Mouse (Mus musculus) hindbrain, postnatal 0 days (tissue): ENCODE data around the gene Pde4d. TPM values are rescaled to one million over a fixed set of nuclear protein-coding genes. Genes with fewer than 3 reads are reported as not detected.

Experiments
- ATAC-seq: fragments of 200-750 bp; cut with Nextera tagmentation; 2 replicates; pipeline ENCODE4 v1.8.0; 2017; ENCODE audit warnings: mild to moderate bottlenecking, moderate TSS enrichment, moderate library complexity
- DNase-seq: peaks from one replicate; pipeline ENCODE4 v3.0.0-alpha.2; 2015; ENCODE audit warnings: low spot score
- H3K27ac ChIP-seq: fragments of 300-500 bp; sonication (generic); 2 replicates; pipeline ENCODE4 v1.5.1; 2014; ENCODE audit warnings: mild to moderate bottlenecking
- H3K27me3 ChIP-seq: fragments of 300-500 bp; sonication (generic); 2 replicates; pipeline ENCODE4 v1.6.1; 2014; ENCODE audit warnings: low read length, mixed read lengths; ENCODE audit not compliant: insufficient read depth
- H3K36me3 ChIP-seq: fragments of 300-500 bp; sonication (generic); 2 replicates; pipeline ENCODE4 v1.6.1; 2014; ENCODE audit warnings: low read length, mixed read lengths; ENCODE audit not compliant: insufficient read depth
- H3K4me1 ChIP-seq: fragments of 300-500 bp; sonication (generic); 2 replicates; pipeline ENCODE4 v1.6.1; 2014; ENCODE audit warnings: antibody characterized with exemption, low read length, mixed read lengths; ENCODE audit not compliant: insufficient read depth
- H3K4me2 ChIP-seq: fragments of 300-500 bp; sonication (generic); 2 replicates; pipeline ENCODE4 v1.6.1; 2014; ENCODE audit warnings: low read depth, mild to moderate bottlenecking, low read length, moderate library complexity, mixed read lengths
- H3K4me3 ChIP-seq: fragments of 300-500 bp; sonication (generic); 2 replicates; pipeline ENCODE4 v1.5.1; 2014; ENCODE audit warnings: low read length
- H3K9ac ChIP-seq: fragments of 300-500 bp; sonication (generic); replicated peaks from 2 replicates; pipeline ENCODE4 v1.6.1; 2014; ENCODE audit warnings: mild to moderate bottlenecking, low read length, moderate library complexity, mixed read lengths
- H3K9me3 ChIP-seq: fragments of 300-500 bp; sonication (generic); 2 replicates; pipeline ENCODE4 v1.6.1; 2016; ENCODE audit warnings: low read length, mixed read lengths
- CTCF ChIP-seq: IDR thresholded peaks from 2 replicates; pipeline ENCODE4 v1.5.1; 2016; ENCODE audit warnings: antibody characterized with exemption, control low read depth, low read depth
- WGBS: fragments of 180-500 bp; shearing (Covaris S2); extraction: QIAGEN DNeasy Blood & Tissue Kit; methylation state at CpG from one replicate; pipeline ENCODE4 v1.1.7; 2014; 5-methylcytosine and 5-hydroxymethylcytosine counted together
- polyA plus RNA-seq: library from polyadenylated mRNA; unstranded; fragments of >200 nt; fragmentation: Nextera tagmentation; extraction: Ambion mirVana; gene quantifications from 2 replicates; pipeline ENCODE4 v1.2.1, GENCODE M21; 2015
- total RNA-seq: library from RNA; depleted of rRNA; stranded (reverse); fragments of >200 nt; gene quantifications from 2 replicates; pipeline ENCODE4 v1.2.3, GENCODE M21; 2014

The Pde4d gene
- total and polyA plus RNA-seq, 2 experiments from 2014 or later = 19.3 to 77.1 TPM

DNA sequence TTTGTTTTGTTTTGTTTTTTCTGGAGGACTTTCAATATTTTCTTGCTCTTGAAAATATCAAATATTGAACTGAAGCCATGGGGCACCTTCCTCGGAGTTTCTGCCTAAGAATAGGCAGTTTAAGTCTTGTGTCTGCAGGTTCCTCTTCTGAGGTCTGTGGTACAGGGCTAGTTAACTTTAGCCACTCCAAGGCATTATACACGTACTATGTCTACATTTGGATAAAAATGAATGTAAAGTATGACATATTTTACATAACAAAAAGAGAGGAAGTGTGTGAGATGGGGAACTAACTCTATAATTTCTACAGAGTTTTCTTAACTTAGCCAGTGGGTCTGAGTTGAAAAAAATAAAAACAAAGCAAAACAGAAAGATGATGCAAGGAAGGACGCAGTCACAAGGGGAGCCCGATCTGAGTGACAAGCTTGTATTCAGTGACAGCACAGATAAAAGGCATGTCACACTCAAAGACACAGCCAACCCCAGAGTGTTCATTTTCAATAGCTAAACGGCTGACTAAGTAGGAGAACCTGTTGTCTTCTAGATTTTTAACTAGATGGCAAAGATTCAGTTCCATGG, 812.0 kb downstream of the Pde4d start:
- Histone ChIP-seq H3K4me3 (peak overlapping the region; percentile 59; the same call in 1 of the 2 replicates), H3K4me2 (peak overlapping the region; percentile 88), H3K27ac (no peak overlapping the region), H3K9me3 (no peaks in the 10 kb centered on the region), H3K27me3 (no peaks in the 10 kb centered on the region), H3K9ac (no peak overlapping the region), H3K4me1 (0 out of 2 replicates have a peak, but pooled peaks cover 3% of the 10 kb centered on the region), H3K36me3 (no peaks in the 10 kb centered on the region)
- DNase-seq (no peak), ATAC-seq (no peak)
- no peak for TF ChIP-seq CTCF
- WGBS = 27% methylated on average over 5 of the region's 5 CpGs

GRCm38 (mm10) chr13:109262501-109262900, 812.8 kb downstream of the Pde4d start:
- TF ChIP-seq CTCF = no peak
- no peak overlapping the region; the same call in 1 of the 2 replicates for H3K27ac ChIP-seq
- H3K4me1 ChIP-seq = 0 out of 2 replicates have a peak, but pooled peaks cover 3% of the 10 kb centered on the region
- DNase-seq (peak; percentile 9), ATAC-seq (no peak)
- H3K4me2 ChIP-seq = peak overlapping the region; percentile 88
- H3K4me3 ChIP-seq = 0 out of 2 replicates have a peak overlapping the region, but pooled peaks have one; percentile 59
- H3K9me3 ChIP-seq = no peaks in the 10 kb centered on the region
- no peak overlapping the region for H3K9ac ChIP-seq
- WGBS = 73% methylated on average over 5 of the region's 5 CpGs
- H3K36me3 ChIP-seq = no peaks in the 10 kb centered on the region
- no peaks in the 10 kb centered on the region for H3K27me3 ChIP-seq

- no peak for ATAC-seq
- 0 out of 2 replicates have a peak, but pooled peaks cover 3% of the 10 kb centered on the region for H3K4me1 ChIP-seq
- no peak for TF ChIP-seq CTCF
- no peak overlapping the region for H3K27ac ChIP-seq
- DNase-seq = no peak
- H3K9me3 ChIP-seq = no peaks in the 10 kb centered on the region
- no peak overlapping the region for H3K4me2 ChIP-seq
- H3K27me3 ChIP-seq = no peaks in the 10 kb centered on the region
- no peak overlapping the region for H3K9ac ChIP-seq
- H3K4me3 ChIP-seq = no peak overlapping the region
- H3K36me3 ChIP-seq = no peaks in the 10 kb centered on the region
Observed at GRCm38 (mm10) chr13:109263833-109264232, 814.1 kb downstream of the Pde4d start.

- whole genome bisulfite sequencing = 51% methylated on average over 3 of the region's 3 CpGs
Observed at GRCm38 (mm10) chr13:109268253-109268652, 818.5 kb downstream of the Pde4d start.

GRCm38 (mm10) chr13:109268659-109269322, 819.0 kb downstream of the Pde4d start:
- H3K9me3 ChIP-seq = no peaks in the 10 kb centered on the region
- no peak for TF ChIP-seq CTCF
- no peaks in the 10 kb centered on the region for H3K27me3 ChIP-seq
- H3K4me3 ChIP-seq = no peak overlapping the region
- no peak overlapping the region for H3K9ac ChIP-seq
- DNase-seq = no peak
- no peak overlapping the region for H3K27ac ChIP-seq
- WGBS = 95% methylated on average over 4 of the region's 4 CpGs
- no peak for ATAC-seq
- H3K4me2 ChIP-seq = no peak overlapping the region
- H3K36me3 ChIP-seq = no peaks in the 10 kb centered on the region
- no peaks in the 10 kb centered on the region for H3K4me1 ChIP-seq

More at GRCm38 (mm10) chr13:109268253-109268652, 818.5 kb downstream of the Pde4d start:
- Histone ChIP-seq H3K27ac (no peak overlapping the region), H3K9ac (no peak overlapping the region), H3K4me1 (no peaks in the 10 kb centered on the region), H3K4me2 (no peak overlapping the region), H3K9me3 (no peaks in the 10 kb centered on the region), H3K36me3 (no peaks in the 10 kb centered on the region), H3K4me3 (no peak overlapping the region), H3K27me3 (no peaks in the 10 kb centered on the region)
- ATAC-seq (peak; percentile 51; the same call in 1 of the 2 replicates), DNase-seq (peak; percentile 61)
- TF ChIP-seq CTCF = no peak

DNA sequence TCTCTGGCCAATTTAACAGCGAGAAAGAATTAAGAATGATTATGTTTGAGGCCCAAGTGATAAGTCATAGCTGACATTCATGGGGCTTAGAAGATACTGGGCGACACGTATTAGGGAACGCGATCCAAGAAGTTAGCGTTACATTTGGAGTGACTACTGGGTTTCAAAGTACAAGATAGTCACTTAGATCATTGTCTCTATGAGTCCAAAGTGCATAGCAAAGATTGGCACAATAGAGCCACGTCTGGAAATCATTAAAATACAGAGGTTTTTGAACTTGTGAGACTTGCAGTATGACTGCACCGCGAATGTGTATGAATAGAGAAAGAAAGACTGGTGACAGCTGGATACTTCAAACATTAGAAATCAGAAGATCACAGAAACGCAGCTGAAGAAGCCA, 825.1 kb downstream of the Pde4d start:
- Histone ChIP-seq H3K36me3 (no peaks in the 10 kb centered on the region), H3K27me3 (no peaks in the 10 kb centered on the region), H3K9me3 (peaks cover 12% of the 10 kb centered on the region; the same call in 1 of the 2 replicates), H3K4me3 (no peak overlapping the region), H3K27ac (no peak overlapping the region), H3K4me2 (no peak overlapping the region), H3K4me1 (peaks cover 8% of the 10 kb centered on the region; the same call in 1 of the 2 replicates), H3K9ac (no peak overlapping the region)
- TF ChIP-seq CTCF = no peak
- no peak for ATAC-seq
- DNase-seq = no peak
- 92% methylated on average over 10 of the region's 10 CpGs for WGBS

DNA sequence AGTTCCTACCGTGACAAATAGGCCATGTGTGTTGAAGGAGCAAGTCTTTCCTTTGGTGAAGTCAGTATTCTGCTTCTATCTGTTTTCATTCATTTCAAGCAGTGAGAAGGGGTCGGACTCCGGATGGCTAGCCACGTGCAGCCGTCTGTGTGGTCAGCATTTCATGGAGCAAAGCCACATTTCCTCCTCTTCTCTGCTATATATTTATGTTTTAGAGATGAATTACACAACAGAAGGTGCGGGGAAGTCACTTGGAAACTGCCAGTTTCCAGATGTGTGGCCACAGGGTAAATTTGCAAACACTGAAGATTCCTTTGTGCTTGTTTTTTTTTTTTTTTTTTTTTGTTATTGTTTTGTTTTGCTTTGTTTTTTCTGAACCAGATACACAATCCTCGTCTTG, 828.0 kb downstream of the Pde4d start:
- Histone ChIP-seq H3K4me3 (no peak overlapping the region), H3K27me3 (no peaks in the 10 kb centered on the region), H3K27ac (no peak overlapping the region), H3K36me3 (no peaks in the 10 kb centered on the region), H3K4me2 (no peak overlapping the region), H3K4me1 (peaks cover 8% of the 10 kb centered on the region; the same call in 1 of the 2 replicates), H3K9me3 (peaks cover 12% of the 10 kb centered on the region; the same call in 1 of the 2 replicates), H3K9ac (no peak overlapping the region)
- no peak for ATAC-seq
- 59% methylated on average over 7 of the region's 7 CpGs for WGBS
- DNase-seq = no peak
- TF ChIP-seq CTCF = no peak
